Mouse (Mus musculus): ENCODE data around the gene Sept8. TPM values are rescaled to one million over a fixed set of nuclear protein-coding genes. Genes with fewer than 3 reads are reported as not detected.

Sept8 gene
- polyA plus RNA-seq, 1 experiment from 2014 or later = 24.2 TPM

DNA sequence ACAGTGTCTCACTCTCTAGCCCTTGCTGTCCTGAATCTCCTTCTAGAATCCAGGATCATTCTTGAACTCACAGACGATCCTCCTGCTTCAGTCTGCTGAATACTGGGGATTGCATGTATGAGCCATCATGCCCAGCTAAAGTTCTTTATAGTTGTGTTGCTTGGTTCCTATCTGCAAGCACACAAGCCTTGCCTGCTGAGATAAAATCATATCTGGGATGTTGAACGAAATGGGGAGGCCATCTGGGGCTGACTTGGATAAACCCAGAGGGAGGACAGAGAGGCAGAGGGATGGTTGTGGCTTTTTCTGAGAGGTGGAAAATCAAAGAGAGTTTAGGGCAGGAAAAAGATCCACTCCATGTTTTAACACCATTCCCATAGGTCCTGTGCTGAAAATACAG lies 42.9 kb downstream of the Sept8 start:
- no peaks in the 10 kb centered on the region for H3K27me3 ChIP-seq
- H3K4me1 ChIP-seq = peaks cover 4% of the 10 kb centered on the region; the same call in 1 of the 2 replicates
- H3K4me2 ChIP-seq (replicated peaks) = no peak overlapping the region
- 82% methylated on average over 2 of the region's 2 CpGs for WGBS
- no peak overlapping the region for H3K9ac ChIP-seq
- no peak overlapping the region for H3K27ac ChIP-seq
- H3K9me3 ChIP-seq (replicated peaks) = peaks cover 5% of the 10 kb centered on the region; the same call in 1 of the 2 replicates
- ATAC-seq (ENCODE audit: low FRiP score) = no peak
- H3K36me3 ChIP-seq = no peaks in the 10 kb centered on the region
- no peak overlapping the region for H3K4me3 ChIP-seq

DNA sequence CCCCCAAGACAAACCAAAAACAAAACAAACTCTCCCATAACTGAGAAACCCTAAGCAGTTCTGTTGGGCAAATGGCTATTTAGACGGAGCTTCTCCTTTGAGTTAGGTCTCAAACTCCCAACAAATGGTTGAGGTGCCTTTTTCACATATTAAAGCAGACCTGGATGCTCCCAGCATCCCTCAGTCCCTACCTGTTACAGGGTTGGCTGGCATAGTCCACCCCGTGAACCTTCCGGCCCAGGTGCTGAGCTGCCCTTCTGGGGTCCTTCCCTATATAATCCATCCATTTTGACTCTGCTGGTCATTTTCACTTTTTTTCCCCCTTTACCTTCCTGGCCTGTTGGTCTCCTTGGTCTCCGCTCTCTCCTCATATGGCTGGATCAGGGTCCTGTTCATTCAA lies 47.6 kb downstream of the Sept8 start:
- Histone ChIP-seq H3K27me3 (no peaks in the 10 kb centered on the region), H3K4me2 (replicated peaks) (peak overlapping the region; percentile 67), H3K4me3 (peak overlapping the region; percentile 77), H3K36me3 (peaks cover 9% of the 10 kb centered on the region), H3K9me3 (replicated peaks) (peaks cover 5% of the 10 kb centered on the region; the same call in 1 of the 2 replicates), H3K4me1 (peaks cover 17% of the 10 kb centered on the region), H3K27ac (no peak overlapping the region), H3K9ac (0 out of 2 replicates have a peak overlapping the region, but pooled peaks have one; percentile 83)
- WGBS = 89% methylated on average over 4 of the region's 4 CpGs
- ATAC-seq (ENCODE audit: low FRiP score) = peak; percentile 43

GRCm38 (mm10) chr11:53567224-53568014 lies 48.4 kb downstream of the Sept8 start, which contains the start of gene Kif3a:
Gene Kif3a (plus strand): TSS chr11:53567379.
- Histone ChIP-seq H3K4me1 (peaks cover 17% of the 10 kb centered on the region), H3K4me3 (peak within 1 kb of the TSS; percentile 77)
- WGBS = 1% methylated on average over 64 of the region's 69 CpGs

DNA sequence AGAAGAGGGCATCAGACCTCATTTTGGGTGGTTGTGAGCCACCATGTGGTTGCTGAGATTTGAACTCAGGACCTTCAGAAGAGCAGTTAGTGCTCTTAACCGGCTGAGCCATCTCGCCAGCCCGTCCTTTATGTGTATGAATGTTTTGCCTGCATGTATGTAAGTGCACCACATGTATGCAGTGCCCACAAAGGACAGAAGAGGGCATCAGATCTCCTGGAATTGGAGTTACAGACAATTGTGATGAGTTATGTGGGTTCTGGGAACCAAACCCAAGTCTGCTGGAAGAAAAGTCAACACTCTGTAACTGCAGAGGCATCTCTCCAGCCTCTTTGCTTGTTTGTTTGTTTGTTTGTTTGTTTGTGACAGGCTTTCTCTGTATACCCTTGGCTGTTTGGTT lies 61.5 kb downstream of the Sept8 start:
- H3K4me3 ChIP-seq = no peak overlapping the region
- no peak overlapping the region for H3K27ac ChIP-seq
- H3K36me3 ChIP-seq = peaks cover 57% of the 10 kb centered on the region
- H3K27me3 ChIP-seq = no peaks in the 10 kb centered on the region
- no peak overlapping the region for H3K4me2 ChIP-seq (replicated peaks)
- 95% methylated on average over 3 of the region's 3 CpGs for WGBS
- no peaks in the 10 kb centered on the region for H3K4me1 ChIP-seq
- no peak for ATAC-seq (ENCODE audit: low FRiP score)
- H3K9me3 ChIP-seq (replicated peaks) = no peaks in the 10 kb centered on the region
- H3K9ac ChIP-seq = no peak overlapping the region

More at GRCm38 (mm10) chr11:53567224-53568014, 48.4 kb downstream of the Sept8 start, which contains the start of gene Kif3a:
- peak within 1 kb of the TSS; percentile 91 for H3K27ac ChIP-seq
- H3K36me3 ChIP-seq = peaks cover 9% of the 10 kb centered on the region
- ATAC-seq (ENCODE audit: low FRiP score) = peak; percentile 96
- no peaks in the 10 kb centered on the region for H3K27me3 ChIP-seq
- H3K4me2 ChIP-seq (replicated peaks) = peak within 1 kb of the TSS; percentile 67
- H3K9ac ChIP-seq = peak within 1 kb of the TSS; percentile 83
- H3K9me3 ChIP-seq (replicated peaks) = peaks cover 5% of the 10 kb centered on the region; the same call in 1 of the 2 replicates

GRCm38 (mm10) chr11:53583151-53583550 lies 64.1 kb downstream of the Sept8 start:
- WGBS = 72% methylated on average over 10 of the region's 10 CpGs
- H3K36me3 ChIP-seq = peaks cover 73% of the 10 kb centered on the region
- H3K27ac ChIP-seq = no peak overlapping the region
- no peak overlapping the region for H3K9ac ChIP-seq
- H3K9me3 ChIP-seq (replicated peaks) = no peaks in the 10 kb centered on the region
- H3K4me2 ChIP-seq (replicated peaks) = no peak overlapping the region
- no peaks in the 10 kb centered on the region for H3K27me3 ChIP-seq
- no peak overlapping the region for H3K4me3 ChIP-seq
- no peaks in the 10 kb centered on the region for H3K4me1 ChIP-seq
- no peak for ATAC-seq (ENCODE audit: low FRiP score)

DNA sequence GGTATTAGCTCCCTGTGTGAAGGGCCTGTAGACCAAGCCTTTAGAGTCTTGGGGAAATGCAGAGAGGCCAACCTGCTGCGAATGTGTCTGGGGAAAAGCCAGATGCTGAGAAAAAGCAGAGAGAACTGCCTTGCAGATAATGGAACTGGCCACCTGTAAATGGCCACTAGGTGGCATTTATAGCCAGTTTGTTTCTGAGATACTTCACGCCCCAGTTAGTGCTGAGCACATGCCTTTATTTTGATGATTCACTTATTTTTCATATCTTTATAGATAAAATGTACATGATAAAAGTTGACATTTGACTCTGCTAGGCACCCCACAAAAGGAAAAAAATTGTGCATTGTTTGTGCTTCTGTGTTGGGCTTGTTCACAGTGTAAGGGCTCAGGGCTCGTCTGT lies 65.8 kb downstream of the Sept8 start:
- Histone ChIP-seq H3K27me3 (no peaks in the 10 kb centered on the region), H3K9me3 (replicated peaks) (no peaks in the 10 kb centered on the region), H3K9ac (no peak overlapping the region), H3K36me3 (peaks cover 76% of the 10 kb centered on the region), H3K4me2 (replicated peaks) (no peak overlapping the region), H3K4me3 (no peak overlapping the region), H3K27ac (no peak overlapping the region), H3K4me1 (no peaks in the 10 kb centered on the region)
- 70% methylated on average over 3 of the region's 3 CpGs for WGBS
- ATAC-seq (ENCODE audit: low FRiP score) = no peak

DNA sequence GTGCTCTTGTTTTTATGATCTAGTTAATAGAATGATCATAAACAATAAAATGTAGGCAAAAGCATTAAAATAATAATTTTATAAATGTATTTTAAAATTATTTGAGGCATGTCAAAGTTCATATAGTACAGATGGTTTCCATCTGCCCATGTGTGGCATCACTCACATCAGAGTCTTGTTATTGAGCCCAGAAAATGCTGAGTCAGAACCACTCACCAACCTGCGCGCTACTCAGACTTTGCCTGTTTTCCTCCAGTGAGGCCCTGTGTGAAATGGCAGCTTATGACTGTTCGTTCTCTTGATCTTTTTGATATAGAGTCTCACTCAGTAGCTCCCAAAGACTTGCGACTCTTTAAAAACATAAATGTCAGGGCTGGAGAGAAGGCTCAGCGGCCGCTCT lies 66.5 kb downstream of the Sept8 start:
- ATAC-seq (ENCODE audit: low FRiP score) = no peak
- Histone ChIP-seq H3K27ac (no peak overlapping the region), H3K4me1 (no peaks in the 10 kb centered on the region), H3K4me2 (replicated peaks) (no peak overlapping the region), H3K4me3 (no peak overlapping the region), H3K36me3 (peaks cover 70% of the 10 kb centered on the region), H3K9me3 (replicated peaks) (no peaks in the 10 kb centered on the region), H3K9ac (no peak overlapping the region), H3K27me3 (no peaks in the 10 kb centered on the region)
- 98% methylated on average over 6 of the region's 6 CpGs for WGBS

GRCm38 (mm10) chr11:53588279-53588678 lies 69.2 kb downstream of the Sept8 start:
- 76% methylated on average over 8 of the region's 8 CpGs for WGBS
- H3K4me2 ChIP-seq (replicated peaks) = no peak overlapping the region
- H3K4me1 ChIP-seq = no peaks in the 10 kb centered on the region
- H3K9me3 ChIP-seq (replicated peaks) = no peaks in the 10 kb centered on the region
- H3K36me3 ChIP-seq = peaks cover 81% of the 10 kb centered on the region
- H3K27ac ChIP-seq = no peak overlapping the region
- ATAC-seq (ENCODE audit: low FRiP score) = no peak
- H3K27me3 ChIP-seq = no peaks in the 10 kb centered on the region
- no peak overlapping the region for H3K4me3 ChIP-seq
- no peak overlapping the region for H3K9ac ChIP-seq

GRCm38 (mm10) chr11:53590368-53590768 lies 71.3 kb downstream of the Sept8 start:
- ATAC-seq (ENCODE audit: low FRiP score) = no peak
- H3K4me3 ChIP-seq = no peak overlapping the region
- H3K4me1 ChIP-seq = no peaks in the 10 kb centered on the region
- WGBS = 44% methylated on average over 15 of the region's 15 CpGs
- peaks cover 81% of the 10 kb centered on the region for H3K36me3 ChIP-seq
- no peak overlapping the region for H3K27ac ChIP-seq
- H3K4me2 ChIP-seq (replicated peaks) = no peak overlapping the region
- no peaks in the 10 kb centered on the region for H3K9me3 ChIP-seq (replicated peaks)
- H3K9ac ChIP-seq = no peak overlapping the region
- H3K27me3 ChIP-seq = no peaks in the 10 kb centered on the region

DNA sequence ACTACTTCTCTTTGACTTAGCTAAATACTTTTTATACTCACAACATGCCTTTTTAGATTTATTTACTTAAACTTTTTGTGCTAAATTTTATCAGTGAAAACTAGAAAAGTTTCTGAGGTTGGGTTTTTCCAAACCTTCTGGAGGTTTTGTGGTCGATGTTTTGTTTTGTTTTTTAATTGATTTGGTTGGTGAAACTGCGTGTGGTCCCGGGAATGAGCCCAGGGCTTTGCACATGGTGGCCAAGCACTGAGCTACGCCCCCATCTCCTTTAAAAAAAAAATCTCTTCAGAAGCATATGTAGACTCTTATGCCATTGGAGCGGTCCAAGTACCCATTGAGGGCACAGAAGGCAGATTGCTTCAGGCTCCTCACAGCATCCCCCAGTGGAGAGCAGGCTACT lies 72.1 kb downstream of the Sept8 start:
- Histone ChIP-seq H3K9me3 (replicated peaks) (no peaks in the 10 kb centered on the region), H3K4me1 (no peaks in the 10 kb centered on the region), H3K27me3 (no peaks in the 10 kb centered on the region), H3K4me2 (replicated peaks) (no peak overlapping the region), H3K27ac (no peak overlapping the region), H3K4me3 (no peak overlapping the region), H3K9ac (no peak overlapping the region), H3K36me3 (peaks cover 81% of the 10 kb centered on the region)
- 93% methylated on average over 5 of the region's 5 CpGs for WGBS
- no peak for ATAC-seq (ENCODE audit: low FRiP score)

Measured in hindbrain, embryonic 12.5 days (tissue).